Mouse (Mus musculus) E14TG2a.4 (cell line): ENCODE measurements at regions not wholly inside any gene's neighbourhood (a gene's known extent, or its start where the extent isn't known, plus 50 kb on each side); places are given as distances from the start of the nearest gene placed in this dataset.

ENCODE experiments used
- CTCF ChIP-seq: conservative IDR thresholded peaks from 2 replicates; pipeline ENCODE4 v1.5.1; 2014; ENCODE audit warnings: low read length
- POU5F1 ChIP-seq: IDR thresholded peaks from 2 replicates; pipeline ENCODE4 v1.6.1; 2014; ENCODE audit warnings: low read length, borderline replicate concordance

DNA sequence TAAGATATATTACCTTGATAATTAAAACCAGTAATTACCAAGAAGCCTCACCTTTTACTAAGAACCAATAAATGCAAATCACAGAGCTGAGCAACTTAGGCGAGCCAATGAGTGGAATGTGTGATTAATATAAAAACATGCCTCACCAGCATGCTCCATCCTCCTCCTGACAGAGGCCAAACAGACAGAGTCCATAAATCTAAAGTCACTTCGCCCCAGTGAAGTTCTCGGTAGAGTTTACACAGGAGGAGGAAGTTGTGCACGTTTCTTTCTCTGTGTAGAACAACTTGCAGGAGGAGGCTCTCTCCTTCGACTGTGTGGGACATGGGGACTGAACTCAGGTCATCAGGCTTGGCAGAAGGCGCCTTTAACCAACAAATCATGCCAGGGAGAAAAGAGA is 139.5 kb upstream of the Cops8 start:
- TF ChIP-seq CTCF = no peak
- TF ChIP-seq POU5F1 = no peak
